30 mouse cellular contexts compared by ENCODE assay signal in the genomic region with DNA sequence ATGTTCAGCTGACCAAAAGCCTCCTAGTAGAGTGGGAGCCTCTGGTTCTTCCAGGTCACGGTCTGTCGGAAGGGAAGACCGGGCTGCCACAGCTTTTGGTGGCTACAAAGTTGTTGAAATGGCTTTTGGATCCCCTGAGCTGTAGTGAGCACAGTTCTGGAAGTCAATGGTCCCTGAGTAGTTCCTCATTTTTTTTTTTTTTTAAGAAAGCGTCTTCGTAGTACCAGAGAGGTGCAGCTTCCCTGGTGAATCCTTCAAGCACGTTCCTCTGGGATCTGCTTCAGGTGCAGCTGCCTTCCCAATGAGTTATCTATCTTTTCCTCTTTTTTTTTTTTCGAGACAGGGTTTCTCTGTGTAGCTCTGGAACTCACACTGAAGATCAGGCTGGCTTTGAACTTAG. TPM values are rescaled to one million over a fixed set of nuclear protein-coding genes. Genes with fewer than 3 reads are reported as not detected.
"Had no signal": no experiment of that assay in that cellular context is flagged by ENCODE, and none has a peak within 500 bp of the region (broad histone marks: within the 10 kb centered on the region; RNA-seq: fewer than 3 reads in every experiment).

No protein-coding gene starts in this region.

- H3K27me3 ChIP-seq: heart, embryonic 13.5 days; heart, embryonic 15.5 days; hindbrain, embryonic 13.5 days; hindbrain, embryonic 15.5 days; kidney, embryonic 15.5 days; limb, embryonic 12.5 days; liver, embryonic 13.5 days; liver, embryonic 15.5 days had no signal

- H3K36me3 ChIP-seq: heart, embryonic 13.5 days; heart, embryonic 15.5 days; hindbrain, embryonic 10.5 days; hindbrain, embryonic 13.5 days; hindbrain, embryonic 15.5 days; kidney, embryonic 15.5 days; limb, embryonic 12.5 days; liver, embryonic 13.5 days; liver, embryonic 15.5 days had no signal

- DNase-seq: gastrocnemius, adult 2 months; gastrocnemius, postnatal 10 days; gastrocnemius, postnatal 25 days; heart, adult 11 months; heart, adult 2 months; heart, postnatal 14 days; heart, postnatal 36 days; kidney, adult 11 months; kidney, adult 2 months; kidney, adult 9 months; kidney, postnatal 14 days; kidney, postnatal 36 days; layer of hippocampus, adult 9-11 months; layer of hippocampus, postnatal 36 days; liver; liver, embryonic 13.5 days; liver, postnatal 0 days had no signal

- ATAC-seq: hindbrain, postnatal 0 days; intestine, embryonic 16.5 days; liver, postnatal 0 days had no signal

- H3K4me3 ChIP-seq: gastrocnemius, adult 2 months; heart, adult 2 months; heart, embryonic 13.5 days; heart, embryonic 15.5 days; hindbrain, embryonic 10.5 days; hindbrain, embryonic 13.5 days; hindbrain, embryonic 15.5 days; kidney, embryonic 15.5 days; limb, embryonic 12.5 days; liver, embryonic 13.5 days; liver, embryonic 15.5 days had no signal

- H3K4me1 ChIP-seq: hindbrain, embryonic 13.5 days; hindbrain, embryonic 15.5 days; liver, embryonic 13.5 days; liver, embryonic 15.5 days had no signal

- H3K4me2 ChIP-seq: heart, embryonic 11.5 days; heart, embryonic 13.5 days; heart, embryonic 15.5 days; hindbrain, embryonic 13.5 days; hindbrain, embryonic 15.5 days; kidney, embryonic 15.5 days; limb, embryonic 12.5 days; liver, embryonic 11.5 days; liver, embryonic 13.5 days; liver, embryonic 15.5 days had no signal

- H3K27ac ChIP-seq: gastrocnemius, adult 2 months; heart, adult 2 months; heart, embryonic 13.5 days; heart, embryonic 15.5 days; hindbrain, embryonic 10.5 days; hindbrain, embryonic 13.5 days; hindbrain, embryonic 15.5 days; hindbrain, postnatal 0 days; kidney, embryonic 15.5 days; kidney, postnatal 0 days; liver, embryonic 13.5 days; liver, embryonic 15.5 days had no signal

- H3K9ac ChIP-seq: heart, embryonic 13.5 days; heart, embryonic 15.5 days; hindbrain, embryonic 13.5 days; hindbrain, embryonic 15.5 days; kidney, embryonic 15.5 days; limb, embryonic 12.5 days; liver, embryonic 13.5 days; liver, embryonic 15.5 days; liver, postnatal 0 days had no signal

- H3K9me3 ChIP-seq: heart, embryonic 13.5 days; heart, embryonic 15.5 days; hindbrain, embryonic 10.5 days; hindbrain, embryonic 13.5 days; hindbrain, embryonic 15.5 days; kidney, embryonic 15.5 days; liver, embryonic 13.5 days; liver, embryonic 15.5 days had no signal

RNA-seq across cellular contexts. Expression of gene Tns4, which starts 4.6 kb away (rescaled TPM):
- total RNA-seq: gastrocnemius, postnatal 10 days; layer of hippocampus, postnatal 36 days had no signal
- polyA plus RNA-seq: liver, embryonic 11.5 days had no signal
